10 mouse cellular contexts compared by ENCODE assay signal in the genomic region with DNA sequence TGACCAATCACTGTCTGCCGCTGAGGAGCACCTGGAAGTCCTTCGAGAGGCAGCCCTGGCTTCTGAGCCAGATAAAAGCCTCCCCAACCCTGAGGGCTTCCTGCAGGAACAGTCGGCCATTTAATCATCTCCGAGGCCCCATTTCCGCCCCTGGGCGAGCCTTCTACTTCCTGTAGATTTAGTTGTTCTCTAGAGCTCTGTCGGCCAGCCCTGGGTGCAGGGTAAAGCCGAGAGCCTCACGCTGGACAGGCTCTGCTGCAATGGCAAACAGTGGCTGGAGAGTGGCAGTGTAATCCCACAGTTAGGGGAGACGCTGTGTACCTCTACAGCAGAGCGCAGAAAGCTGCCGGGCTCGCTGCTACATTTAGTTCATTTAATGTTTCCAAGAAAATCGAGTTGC. TPM values are rescaled to one million over a fixed set of nuclear protein-coding genes. Genes with fewer than 3 reads are reported as not detected.
A peak's percentile ranks its signal among the peaks of the same experiment; 100 is the strongest.
DNase-seq lines count a peak whose midpoint lies in the region; ATAC-seq and TF ChIP-seq lines count a peak whose summit lies in the region.
"Had no signal": no experiment of that assay in that cellular context is flagged by ENCODE, and none has a peak within 500 bp of the region (broad histone marks: within the 10 kb centered on the region; RNA-seq: fewer than 3 reads in every experiment).

No protein-coding gene starts in this region.

- peak; percentile 41; the same call in 1 of the 2 replicates for TF ChIP-seq CTCF in kidney, postnatal 0 days (IDR thresholded peaks at IDR 0.05; ENCODE audit: low read depth)

- H3K9me3 ChIP-seq in kidney, postnatal 0 days (replicated peaks; ENCODE audit: low read length): no peaks in the 10 kb centered on the region
- H3K9me3 ChIP-seq: megakaryocyte, embryonic 14.5 days had no signal

- no peak overlapping the region for H3K4me3 ChIP-seq in kidney, postnatal 0 days (replicated peaks; ENCODE audit: low read depth, low read length)
- H3K4me3 ChIP-seq: megakaryocyte, embryonic 14.5 days had no signal

- H3K27ac ChIP-seq in kidney, postnatal 0 days: peak overlapping the region; percentile 19; the same call in 1 of the 2 replicates

- H3K36me3 ChIP-seq in kidney, postnatal 0 days (ENCODE audit: insufficient read depth, low read length): peaks cover 15% of the 10 kb centered on the region; the same call in 1 of the 2 replicates

- H3K4me2 ChIP-seq in kidney, postnatal 0 days (ENCODE audit: low read length): no peak overlapping the region

- no peak overlapping the region for H3K9ac ChIP-seq in kidney, postnatal 0 days (ENCODE audit: low read depth, low read length)

- ATAC-seq in kidney, postnatal 0 days (replicated peaks; ENCODE audit: low FRiP score, low read depth): no peak

- DNase-seq in cerebellum, adult 18-20 months: peak; percentile 24 to 33
- DNase-seq in cerebellum, adult 8-10 months: no peak
- DNase-seq in R1 (ENCODE audit: low read depth, low spot score): peak; percentile 31
- DNase-seq in heart, adult 11 months: peak; percentile 98
- DNase-seq in kidney, postnatal 0 days (ENCODE audit: low spot score): peak; percentile 28
- DNase-seq in lung, postnatal 10 days: peak; percentile 63
- DNase-seq in urinary bladder, postnatal 14 days (ENCODE audit: low spot score): no peak
- no peak for DNase-seq in testis, postnatal 10 days (ENCODE audit: low spot score)

- peaks cover 7% of the 10 kb centered on the region; the same call in 1 of the 2 replicates for H3K4me1 ChIP-seq in kidney, postnatal 0 days (replicated peaks; ENCODE audit: insufficient read depth, low read length)

- 59% methylated on average over 14 of the region's 14 CpGs for WGBS in kidney, postnatal 0 days

- H3K27me3 ChIP-seq in kidney, postnatal 0 days (ENCODE audit: insufficient read depth, low read length): no peaks in the 10 kb centered on the region

RNA-seq across cellular contexts. Expression of a gene that starts 11.3 kb away (rescaled TPM):
- 93.2 and 95.0 TPM in 2 replicates for polyA plus RNA-seq in kidney, postnatal 0 days (2015; fragmentation: Nextera tagmentation; extraction: Ambion mirVana)

RNA-seq across cellular contexts. Expression of a gene that starts 36.9 kb away (rescaled TPM):
- polyA plus RNA-seq in kidney, postnatal 0 days (2015; fragmentation: Nextera tagmentation; extraction: Ambion mirVana): not detected in 2 replicates
- polyA plus RNA-seq: C2C12 had no signal

RNA-seq across cellular contexts. Expression of a gene that starts 41.5 kb away (rescaled TPM):
- 15.7 and 16.9 TPM in 2 replicates for polyA plus RNA-seq in kidney, postnatal 0 days (2015; fragmentation: Nextera tagmentation; extraction: Ambion mirVana)

Comparison
In these comparisons a context has a peak if more than half of its experiments do, and no peak if none do; other contexts are left out.
1. DNase-seq: peak in cerebellum, adult 18-20 months (2 of 2), R1 (single experiment), heart, adult 11 months (single experiment), kidney, postnatal 0 days (single experiment) and lung, postnatal 10 days (single experiment); none in cerebellum, adult 8-10 months (single experiment), urinary bladder, postnatal 14 days (single experiment) and testis, postnatal 10 days (single experiment).